Mouse (Mus musculus): ENCODE measurements around the gene Baiap2l2. TPM values are rescaled to one million over a fixed set of nuclear protein-coding genes. Genes with fewer than 3 reads are reported as not detected.

The Baiap2l2 gene
- polyA plus RNA-seq, 1 experiment from 2014 or later, result 3.6 TPM

Other genes with a start within 250 kb of the Baiap2l2 start
- not detected in 2 replicates for gene Galr3, start 243.7 kb downstream of the Baiap2l2 start, polyA plus RNA-seq (2015; fragmentation: Nextera tagmentation; extraction: Ambion mirVana)
- 54.4 and 57.8 TPM in 2 replicates for gene Ankrd54, start 222.6 kb downstream of the Baiap2l2 start, polyA plus RNA-seq (2015; fragmentation: Nextera tagmentation; extraction: Ambion mirVana)
- 165 TPM in 2 replicates for gene Eif3l, start 210.4 kb downstream of the Baiap2l2 start, polyA plus RNA-seq (2015; fragmentation: Nextera tagmentation; extraction: Ambion mirVana)
- 12.0 and 12.7 TPM in 2 replicates for gene Micall1, start 176.6 kb downstream of the Baiap2l2 start, polyA plus RNA-seq (2015; fragmentation: Nextera tagmentation; extraction: Ambion mirVana)
- gene Polr2f, start 144.5 kb downstream of the Baiap2l2 start, polyA plus RNA-seq (2015; fragmentation: Nextera tagmentation; extraction: Ambion mirVana), result 266 and 286 TPM in 2 replicates
- gene 1700088E04Rik, start 144.3 kb downstream of the Baiap2l2 start, polyA plus RNA-seq (2015; fragmentation: Nextera tagmentation; extraction: Ambion mirVana), result 18.8 and 19.1 TPM in 2 replicates
- gene Sox10, start 120.3 kb downstream of the Baiap2l2 start, polyA plus RNA-seq (2015; fragmentation: Nextera tagmentation; extraction: Ambion mirVana), result 3.0 and 3.8 TPM in 2 replicates
- 109 and 110 TPM in 2 replicates for gene Pick1, start 56.4 kb downstream of the Baiap2l2 start, polyA plus RNA-seq (2015; fragmentation: Nextera tagmentation; extraction: Ambion mirVana)
- gene Gm49486, start 56.1 kb downstream of the Baiap2l2 start, polyA plus RNA-seq (2015; fragmentation: Nextera tagmentation; extraction: Ambion mirVana), result 0.47 and 1.3 TPM in 2 replicates
- gene Slc16a8, start 30.8 kb downstream of the Baiap2l2 start, polyA plus RNA-seq (2015; fragmentation: Nextera tagmentation; extraction: Ambion mirVana), result 0.40 and 0.61 TPM in 2 replicates
- 29.8 and 35.3 TPM in 2 replicates for gene Pla2g6, start 42.9 kb upstream of the Baiap2l2 start, polyA plus RNA-seq (2015; fragmentation: Nextera tagmentation; extraction: Ambion mirVana)
- 0.85 and 0.86 TPM in 2 replicates for gene Maff, start 61.1 kb upstream of the Baiap2l2 start, polyA plus RNA-seq (2015; fragmentation: Nextera tagmentation; extraction: Ambion mirVana)
- gene Tmem184b, start 118.0 kb upstream of the Baiap2l2 start, polyA plus RNA-seq (2015; fragmentation: Nextera tagmentation; extraction: Ambion mirVana), result 42.5 and 43.2 TPM in 2 replicates
- gene Csnk1e, start 170.0 kb upstream of the Baiap2l2 start, polyA plus RNA-seq (2015; fragmentation: Nextera tagmentation; extraction: Ambion mirVana), result 193 and 218 TPM in 2 replicates
- not detected in 2 replicates for gene Kcnj4, start 219.7 kb upstream of the Baiap2l2 start, polyA plus RNA-seq (2015; fragmentation: Nextera tagmentation; extraction: Ambion mirVana)
- gene Kdelr3, start 230.9 kb upstream of the Baiap2l2 start, polyA plus RNA-seq (2015; fragmentation: Nextera tagmentation; extraction: Ambion mirVana), result 7.5 and 9.3 TPM in 2 replicates